Mouse (Mus musculus): ENCODE data around the gene Gm13089. TPM values are rescaled to one million over a fixed set of nuclear protein-coding genes. Genes with fewer than 3 reads are reported as not detected.
"Not testable (repeated sequence)": the region's sequence is repeated elsewhere in the genome, so short reads cannot be mapped to it uniquely, and the experiment has no call there.

Gene Gm13089
- not detected for total RNA-seq (2021)
- long read RNA-seq, experiment 1: 0 reads
- long read RNA-seq, experiment 2: 0 reads

DNA sequence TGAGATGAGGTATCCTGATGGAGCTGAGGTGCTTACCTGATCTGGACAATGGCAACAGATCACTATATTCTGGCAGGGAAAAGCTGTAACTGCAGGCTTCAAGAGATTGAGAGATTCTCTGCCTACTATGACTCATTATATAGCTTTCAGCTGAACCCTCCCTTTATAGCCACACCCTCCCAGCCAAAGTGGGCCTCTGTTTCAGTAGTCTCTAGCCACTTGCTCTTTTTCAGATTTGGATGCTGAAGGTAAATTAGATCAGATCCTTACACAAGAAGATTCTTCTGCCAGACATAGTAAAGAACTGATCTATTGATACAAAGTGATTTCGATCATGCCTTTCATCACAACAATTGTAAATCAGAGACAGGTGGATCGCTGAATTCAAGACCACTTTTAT lies at the start of gene Gm13089:
TSS of gene Gm13089 (minus strand) at position 101 of the 400 bp plus-strand sequence.
- intact Hi-C loops (cut with DNase I): no loop called here
- no peak for DNase-seq

DNA sequence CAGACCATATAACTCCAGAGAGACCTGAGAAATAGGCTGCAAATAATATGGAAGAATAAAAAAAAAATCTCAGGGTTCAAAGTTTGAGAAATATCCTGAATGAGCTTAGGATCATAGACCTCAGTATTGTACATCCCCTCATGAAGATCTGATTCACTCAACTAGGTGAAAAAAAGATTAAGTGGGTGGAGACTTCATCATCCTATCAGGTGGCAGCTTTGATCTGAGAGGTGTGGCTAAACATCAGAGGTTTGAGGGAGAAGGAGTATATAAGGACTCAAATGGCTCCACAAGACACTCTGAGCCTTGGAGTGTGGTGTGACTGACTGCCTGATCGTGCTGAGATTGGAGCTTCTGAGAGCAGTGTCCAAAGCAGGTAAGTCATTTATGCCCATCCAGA lies 16.6 kb upstream of the Gm13089 start, which contains the start of gene Gm13078:
TSS of gene Gm13078 (plus strand) at position 301 of the 400 bp plus-strand sequence.
- intact Hi-C loops (cut with DNase I): no loop called here

DNA sequence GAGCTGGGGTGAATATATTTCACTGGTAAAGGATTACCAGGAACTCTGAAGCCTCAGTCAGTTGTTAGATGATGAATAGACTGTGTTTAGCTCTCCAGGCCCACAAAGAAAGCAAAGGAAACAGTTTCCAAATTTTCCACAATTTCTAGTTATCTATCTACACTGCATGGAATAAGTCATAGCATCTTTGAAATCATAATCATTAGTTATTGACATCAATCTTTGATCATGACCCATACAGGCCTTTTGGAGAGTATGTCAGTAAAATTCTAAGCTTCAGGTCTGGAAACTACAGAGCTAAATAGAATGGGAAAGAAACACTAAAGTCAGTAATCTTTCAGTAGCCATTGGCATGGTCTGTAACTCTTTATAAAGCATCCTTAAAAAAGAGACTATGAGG lies 45.4 kb downstream of the Gm13089 start, which contains the start of gene Gm13088:
TSS of gene Gm13088 (minus strand) at position 101 of the 400 bp plus-strand sequence.
- DNase-seq; intact Hi-C loops (cut with DNase I): not testable (repeated sequence)

More for the DNA sequence above, 16.6 kb upstream of the Gm13089 start, which contains the start of gene Gm13078:
- no peak for DNase-seq

Other genes with a start within 250 kb of the Gm13089 start
- not detected for gene Gm13043, start 191.4 kb downstream of the Gm13089 start, total RNA-seq (2021)
- not detected for gene Gm13040, start 166.8 kb downstream of the Gm13089 start, total RNA-seq (2021)
- not detected for gene BC080695, start 151.0 kb downstream of the Gm13089 start, total RNA-seq (2021)
- not detected for gene Gm13057, start 151.0 kb downstream of the Gm13089 start, total RNA-seq (2021)
- gene Gm13083, start 87.7 kb downstream of the Gm13089 start, total RNA-seq (2021): not detected
- gene Gm13088, start 45.5 kb downstream of the Gm13089 start, total RNA-seq (2021): not detected
- gene Gm13078, start 16.7 kb upstream of the Gm13089 start, total RNA-seq (2021): not detected
- not detected for gene Gm13023, start 86.6 kb upstream of the Gm13089 start, total RNA-seq (2021)
- gene Gm13084, start 113.4 kb upstream of the Gm13089 start, total RNA-seq (2021): not detected
- gene Gm13103, start 143.8 kb upstream of the Gm13089 start, total RNA-seq (2021): not detected
- gene Pramef6, start 197.7 kb upstream of the Gm13089 start, total RNA-seq (2021): not detected
- not detected for gene Pramef25, start 248.3 kb upstream of the Gm13089 start, total RNA-seq (2021)

Measured in heart, postnatal 14 days (tissue).